In genomic region chr1:185454955-185455701, GRCm38 (mm10) we compare ENCODE assay signal across 8 mouse cellular contexts. TPM values are rescaled to one million over a fixed set of nuclear protein-coding genes. Genes with fewer than 3 reads are reported as not detected.
DNase-seq lines count a peak whose midpoint lies in the region; ATAC-seq and TF ChIP-seq lines count a peak whose summit lies in the region.

No protein-coding gene starts in this region.

- H3K27ac ChIP-seq in heart, embryonic 11.5 days (ENCODE audit: low read depth, low read length) = peak overlapping the region; percentile 83
- H3K27ac ChIP-seq in ES-E14 (ENCODE audit: insufficient read depth, low read depth, low read length, poor library complexity, severe bottlenecking) = no peak overlapping the region
- 0 out of 2 replicates have a peak overlapping the region, but pooled peaks have one; percentile 26 for H3K27ac ChIP-seq in midbrain, embryonic 14.5 days (replicated peaks; ENCODE audit: low read depth, low read length)

- intact Hi-C loops in gastrocnemius, postnatal 14 days (cut with DNase I; ENCODE audit: low total_unique reads) = no loop called here

- DNase-seq in heart, adult 18-20 months = no peak
- no peak for DNase-seq in ES-E14 (ENCODE audit: low read depth, low spot score)
- DNase-seq in embryo, embryonic 10.5 days (ENCODE audit: low spot score) = peak; percentile 72
- DNase-seq in gastrocnemius, postnatal 14 days = peak; percentile 16
- peak; percentile 43 to 51 for DNase-seq in layer of hippocampus, postnatal 36 days
- DNase-seq in midbrain, embryonic 14.5 days = peak; percentile 72

- no peaks in the 10 kb centered on the region for H3K9me3 ChIP-seq in heart, embryonic 11.5 days (replicated peaks; ENCODE audit: control insufficient read depth, low read length)
- no peaks in the 10 kb centered on the region for H3K9me3 ChIP-seq in ES-E14 (ENCODE audit: control insufficient read depth, insufficient read depth, low read depth, low read length)
- H3K9me3 ChIP-seq in midbrain, embryonic 14.5 days (ENCODE audit: control insufficient read depth, low read length) = no peaks in the 10 kb centered on the region

- peak overlapping the region; percentile 71 for H3K4me3 ChIP-seq in heart, embryonic 11.5 days (ENCODE audit: low read depth, low read length)
- H3K4me3 ChIP-seq in ES-E14 (ENCODE audit: insufficient read depth in 1 of 2, low read depth in 1 of 2, low read length in 2 of 2, poor library complexity in 1 of 2, severe bottlenecking in 1 of 2) = peak overlapping the region; percentile 75 to 76
- peak overlapping the region; percentile 59 for H3K4me3 ChIP-seq in midbrain, embryonic 14.5 days (replicated peaks; ENCODE audit: low read depth, low read length)

- peaks cover 8% of the 10 kb centered on the region; the same call in 1 of the 2 replicates for H3K4me1 ChIP-seq in heart, embryonic 11.5 days (ENCODE audit: control insufficient read depth, insufficient read depth, low read length)
- H3K4me1 ChIP-seq in ES-E14 (ENCODE audit: control insufficient read depth in 2 of 2, insufficient read depth in 2 of 2, low read length in 2 of 2, poor library complexity in 1 of 2) = peaks cover 0 to 4% of the 10 kb centered on the region in 2 experiments; a peak in 1 of 4 replicates
- H3K4me1 ChIP-seq in midbrain, embryonic 14.5 days (ENCODE audit: control insufficient read depth, insufficient read depth, low read length) = 0 out of 2 replicates have a peak, but pooled peaks cover 4% of the 10 kb centered on the region

- 0 out of 2 replicates have a peak, but pooled peaks have one; percentile 8 for ATAC-seq in heart, embryonic 11.5 days (replicated peaks; ENCODE audit: insufficient number of reproducible peaks, low FRiP score, low TSS enrichment)
- peak; percentile 63 for ATAC-seq in midbrain, embryonic 14.5 days (ENCODE audit: low FRiP score, low TSS enrichment)
- ATAC-seq in monocyte, adult 5-6 weeks (replicated peaks; ENCODE audit: insufficient number of reproducible peaks, low FRiP score, low TSS enrichment, poor library complexity, severe bottlenecking) = no peak

- H3K9ac ChIP-seq in heart, embryonic 11.5 days (ENCODE audit: low read depth, low read length) = peak overlapping the region; percentile 75
- peak overlapping the region; percentile 46 for H3K9ac ChIP-seq in ES-E14 (ENCODE audit: insufficient read depth, low read depth, low read length, poor library complexity, severe bottlenecking)
- H3K9ac ChIP-seq in midbrain, embryonic 14.5 days (replicated peaks; ENCODE audit: low read length) = peak overlapping the region; percentile 71

- H3K27me3 ChIP-seq in heart, embryonic 11.5 days (ENCODE audit: control insufficient read depth, insufficient read depth, low read length) = peaks cover 38% of the 10 kb centered on the region
- peaks cover 13% of the 10 kb centered on the region for H3K27me3 ChIP-seq in midbrain, embryonic 14.5 days (ENCODE audit: control insufficient read depth, insufficient read depth, low read length)

- peak overlapping the region; percentile 99 for H3K4me2 ChIP-seq in heart, embryonic 11.5 days
- H3K4me2 ChIP-seq in midbrain, embryonic 14.5 days (ENCODE audit: low read length) = peak overlapping the region; percentile 95

- WGBS in heart, embryonic 11.5 days (ENCODE audit: insufficient replicate concordance) = under 1% methylated on average over 70 of the region's 71 CpGs
- under 1% methylated on average over 70 of the region's 71 CpGs for WGBS in midbrain, embryonic 14.5 days

- H3K36me3 ChIP-seq in heart, embryonic 11.5 days (ENCODE audit: control insufficient read depth, insufficient read depth, low read length) = no peaks in the 10 kb centered on the region
- H3K36me3 ChIP-seq in ES-E14 (ENCODE audit: control insufficient read depth, insufficient read depth, low read length, poor library complexity, severe bottlenecking) = no peaks in the 10 kb centered on the region
- no peaks in the 10 kb centered on the region for H3K36me3 ChIP-seq in midbrain, embryonic 14.5 days (ENCODE audit: control insufficient read depth, insufficient read depth, low read length)

- in situ Hi-C loops in ES-E14 (cut with MboI; ENCODE audit: low sequenced_read_pairs in 2 of 2, unreplicated experiment in 2 of 2) = no loop called here

TF ChIP-seq in ES-E14, 5 proteins besides CTCF, POLR2A, EP300 and RAD21:
- TF ChIP-seq HCFC1 (IDR thresholded peaks at IDR 0.05; ENCODE audit: borderline replicate concordance, insufficient read depth, low read length) = no peak
- no peak for TF ChIP-seq ZC3H11A (IDR thresholded peaks at IDR 0.05; ENCODE audit: borderline replicate concordance, low read depth, low read length)
- no peak for TF ChIP-seq MAFK (IDR thresholded peaks at IDR 0.05; ENCODE audit: insufficient read depth, low read depth, low read length)
- TF ChIP-seq ZNF384 (IDR thresholded peaks at IDR 0.05; ENCODE audit: low read depth, low read length) = no peak
- no peak for TF ChIP-seq CHD2 (IDR thresholded peaks at IDR 0.05; ENCODE audit: low read depth, low read length)

RNA-seq across cellular contexts. Expression of gene Slc30a10, which starts 0.5 kb away (rescaled TPM):
- polyA plus RNA-seq in heart, embryonic 11.5 days (2014; fragmentation: Nextera tagmentation; extraction: Ambion mirVana) = 3.9 and 5.0 TPM in 2 replicates
- not detected for total RNA-seq in heart, adult 18-20 months (2021)
- total RNA-seq in ES-E14 (2012; rRNA removed) = 0.45 and 0.58 TPM in 2 replicates
- total RNA-seq in gastrocnemius, postnatal 14 days (2021) = under 1 TPM in 1 of 2 experiments, not detected in 1; 0.04 TPM
- total RNA-seq in layer of hippocampus, postnatal 36 days (2021) = 1 to 10 TPM; 8.7 to 9.7 TPM
- polyA plus RNA-seq in midbrain, embryonic 14.5 days (2014; fragmentation: Nextera tagmentation; extraction: Ambion mirVana) = 4.6 and 5.7 TPM in 2 replicates
- not detected in 3 replicates for total RNA-seq in monocyte, adult 5-6 weeks (2017)

Comparison
In these comparisons a context has a peak if more than half of its experiments do, and no peak if none do; other contexts are left out.
1. DNase-seq: peak in embryo, embryonic 10.5 days (single experiment), gastrocnemius, postnatal 14 days (single experiment), layer of hippocampus, postnatal 36 days (2 of 2) and midbrain, embryonic 14.5 days (single experiment); none in heart, adult 18-20 months (0 of 2) and ES-E14 (single experiment).
2. Peak in every context shown above with its lines, with median percentiles within 50 percentile points of each other: H3K4me3 ChIP-seq and H3K9ac ChIP-seq.